Mouse (Mus musculus): ENCODE data around the gene Msantd2. TPM values are rescaled to one million over a fixed set of nuclear protein-coding genes. Genes with fewer than 3 reads are reported as not detected.

Msantd2 gene
- total RNA-seq, 4 experiments from 2014 or later, result 19.8 to 24.6 (median 22.9) TPM

GRCm38 (mm10) chr9:37540701-37541575, 51.8 kb downstream of the Msantd2 start:
- no peak for DNase-seq (ENCODE audit: low spot score in 2 of 2)

GRCm38 (mm10) chr9:37541851-37542642, 52.9 kb downstream of the Msantd2 start:
- no peak for DNase-seq (ENCODE audit: low spot score in 2 of 2)

GRCm38 (mm10) chr9:37543869-37544440, 54.8 kb downstream of the Msantd2 start:
- DNase-seq (ENCODE audit: low spot score in 2 of 2), result no peak

GRCm38 (mm10) chr9:37544447-37545165, 55.5 kb downstream of the Msantd2 start:
- no peak for DNase-seq (ENCODE audit: low spot score in 2 of 2)

GRCm38 (mm10) chr9:37545166-37545610, 56.1 kb downstream of the Msantd2 start:
- no peak for DNase-seq (ENCODE audit: low spot score in 2 of 2)

- no peak for DNase-seq (ENCODE audit: low spot score in 2 of 2)
These were observed 56.8 kb downstream of the Msantd2 start for GRCm38 (mm10) chr9:37545847-37546452.

GRCm38 (mm10) chr9:37546889-37547288, 57.8 kb downstream of the Msantd2 start:
- DNase-seq (ENCODE audit: low spot score in 2 of 2), result no peak

GRCm38 (mm10) chr9:37550435-37550834, 61.3 kb downstream of the Msantd2 start:
- no peak for DNase-seq (ENCODE audit: low spot score in 2 of 2)

- DNase-seq (ENCODE audit: low spot score in 2 of 2), result no peak
These were observed 62.8 kb downstream of the Msantd2 start for GRCm38 (mm10) chr9:37551751-37552531.

GRCm38 (mm10) chr9:37552536-37553293, 63.6 kb downstream of the Msantd2 start, which contains the start of gene Nrgn:
Gene Nrgn, minus strand, starts transcription at chr9:37552904.
- peak in 1 of 2 experiments; percentile 93 for DNase-seq (ENCODE audit: low spot score in 2 of 2)

GRCm38 (mm10) chr9:37554279-37554678, 65.2 kb downstream of the Msantd2 start:
- DNase-seq (ENCODE audit: low spot score in 2 of 2), result no peak

GRCm38 (mm10) chr9:37554838-37555748, 66.0 kb downstream of the Msantd2 start, which contains the start of gene Siae:
Gene Siae, plus strand, starts transcription at chr9:37555698.
- DNase-seq (ENCODE audit: low spot score in 2 of 2), result peak in 1 of 2 experiments; percentile 78

- no peak for DNase-seq (ENCODE audit: low spot score in 2 of 2)
These were observed 67.2 kb downstream of the Msantd2 start for GRCm38 (mm10) chr9:37556366-37556765.

- DNase-seq (ENCODE audit: low spot score in 2 of 2), result no peak
These were observed 71.5 kb downstream of the Msantd2 start for GRCm38 (mm10) chr9:37560617-37561016.

- DNase-seq (ENCODE audit: low spot score in 2 of 2), result no peak
These were observed 74.7 kb downstream of the Msantd2 start for GRCm38 (mm10) chr9:37563805-37564204.

GRCm38 (mm10) chr9:37567019-37567418, 77.9 kb downstream of the Msantd2 start:
- no peak for DNase-seq (ENCODE audit: low spot score in 2 of 2)

- DNase-seq (ENCODE audit: low spot score in 2 of 2), result no peak
These were observed 78.3 kb downstream of the Msantd2 start for GRCm38 (mm10) chr9:37567454-37567853.
